Mouse (Mus musculus) kidney, embryonic 16.5 days (tissue): Measurements from ENCODE around the gene Wnt10b. TPM values are rescaled to one million over a fixed set of nuclear protein-coding genes. Genes with fewer than 3 reads are reported as not detected.
A peak's percentile ranks its signal among the peaks of the same experiment; 100 is the strongest.

Source experiments
- ATAC-seq: fragments of 200-750 bp; cut with Nextera tagmentation; 2 replicates; pipeline ENCODE4 v1.8.0; 2017; ENCODE audit warnings: moderate TSS enrichment; ENCODE audit not compliant: low FRiP score, low TSS enrichment
- H3K27ac ChIP-seq: fragments of 300-500 bp; sonication (generic); 2 replicates; pipeline ENCODE4 v1.5.1; 2014; ENCODE audit warnings: low read length
- H3K27me3 ChIP-seq: fragments of 300-500 bp; sonication (generic); 2 replicates; pipeline ENCODE4 v1.6.1; 2014; ENCODE audit warnings: low read length, control low read depth, mixed read lengths; ENCODE audit not compliant: insufficient read depth
- H3K36me3 ChIP-seq: fragments of 300-500 bp; sonication (generic); 2 replicates; pipeline ENCODE4 v1.6.1; 2014; ENCODE audit warnings: low read length, control low read depth, mixed read lengths; ENCODE audit not compliant: insufficient read depth
- H3K4me1 ChIP-seq: fragments of 300-500 bp; sonication (generic); 2 replicates; pipeline ENCODE4 v1.6.1; 2014; ENCODE audit warnings: low read length, control low read depth, mixed read lengths; ENCODE audit not compliant: insufficient read depth
- H3K4me2 ChIP-seq: fragments of 300-500 bp; sonication (generic); replicated peaks from 2 replicates; pipeline ENCODE4 v1.6.1; 2014; ENCODE audit warnings: low read depth, low read length
- H3K4me3 ChIP-seq: fragments of 300-500 bp; sonication (generic); 2 replicates; pipeline ENCODE4 v1.5.1; 2014; ENCODE audit warnings: mild to moderate bottlenecking, low read length
- H3K9ac ChIP-seq: fragments of 300-500 bp; sonication (generic); replicated peaks from 2 replicates; pipeline ENCODE4 v1.6.1; 2014; ENCODE audit warnings: low read length
- H3K9me3 ChIP-seq: fragments of 300-500 bp; sonication (generic); 2 replicates; pipeline ENCODE4 v1.6.1; 2016; ENCODE audit warnings: low read length, control low read depth
- WGBS: fragments of 180-500 bp; shearing (Covaris S2); extraction: QIAGEN DNeasy Blood & Tissue Kit; methylation state at CpG from one replicate; pipeline ENCODE4 v1.1.7; 2014; 5-methylcytosine and 5-hydroxymethylcytosine counted together
- polyA plus RNA-seq: library from polyadenylated mRNA; unstranded; fragments of >200 nt; fragmentation: Nextera tagmentation; extraction: Ambion mirVana; gene quantifications from 2 replicates; pipeline ENCODE4 v1.2.1, GENCODE M21; 2015

The Wnt10b gene
- polyA plus RNA-seq, 1 experiment from 2014 or later, result 0.17 TPM

DNA sequence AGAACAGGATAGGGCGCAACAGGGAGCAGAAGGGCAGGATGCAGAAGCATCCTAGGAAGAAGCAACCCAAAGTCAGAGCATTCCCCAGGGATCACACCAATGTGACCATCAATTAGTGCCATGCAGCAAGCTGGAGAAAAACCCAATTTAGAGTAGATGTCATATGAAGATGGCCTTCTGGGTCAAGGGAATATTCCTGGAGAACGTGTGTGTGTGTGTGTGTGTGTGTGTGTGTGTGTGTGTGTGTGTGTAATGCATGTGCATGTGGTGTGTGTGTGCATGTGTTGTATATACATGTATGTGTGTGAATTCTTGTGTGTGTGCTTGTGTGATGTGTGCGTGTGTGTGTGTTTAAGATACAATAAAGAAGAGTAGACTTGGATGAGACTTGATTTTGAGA is 21.0 kb upstream of the Wnt10b start:
- Histone ChIP-seq H3K4me2 (no peak overlapping the region), H3K36me3 (no peaks in the 10 kb centered on the region), H3K4me1 (peaks cover 7% of the 10 kb centered on the region; the same call in 1 of the 2 replicates), H3K27me3 (peaks cover 99% of the 10 kb centered on the region), H3K9me3 (no peaks in the 10 kb centered on the region), H3K4me3 (no peak overlapping the region), H3K9ac (no peak overlapping the region), H3K27ac (no peak overlapping the region)
- no peak for ATAC-seq
- 41% methylated on average over 3 of the region's 3 CpGs for WGBS

- no peaks in the 10 kb centered on the region for H3K9me3 ChIP-seq
- no peak overlapping the region for H3K4me3 ChIP-seq
- peaks cover 99% of the 10 kb centered on the region for H3K27me3 ChIP-seq
- H3K27ac ChIP-seq, result no peak overlapping the region
- H3K4me2 ChIP-seq, result no peak overlapping the region
- H3K36me3 ChIP-seq, result no peaks in the 10 kb centered on the region
- no peak for ATAC-seq
- peaks cover 9% of the 10 kb centered on the region for H3K4me1 ChIP-seq
- 1% methylated on average over 28 of the region's 28 CpGs for WGBS
- H3K9ac ChIP-seq, result no peak overlapping the region
These were observed 20.0 kb upstream of the Wnt10b start for GRCm38 (mm10) chr15:98797835-98798492.

DNA sequence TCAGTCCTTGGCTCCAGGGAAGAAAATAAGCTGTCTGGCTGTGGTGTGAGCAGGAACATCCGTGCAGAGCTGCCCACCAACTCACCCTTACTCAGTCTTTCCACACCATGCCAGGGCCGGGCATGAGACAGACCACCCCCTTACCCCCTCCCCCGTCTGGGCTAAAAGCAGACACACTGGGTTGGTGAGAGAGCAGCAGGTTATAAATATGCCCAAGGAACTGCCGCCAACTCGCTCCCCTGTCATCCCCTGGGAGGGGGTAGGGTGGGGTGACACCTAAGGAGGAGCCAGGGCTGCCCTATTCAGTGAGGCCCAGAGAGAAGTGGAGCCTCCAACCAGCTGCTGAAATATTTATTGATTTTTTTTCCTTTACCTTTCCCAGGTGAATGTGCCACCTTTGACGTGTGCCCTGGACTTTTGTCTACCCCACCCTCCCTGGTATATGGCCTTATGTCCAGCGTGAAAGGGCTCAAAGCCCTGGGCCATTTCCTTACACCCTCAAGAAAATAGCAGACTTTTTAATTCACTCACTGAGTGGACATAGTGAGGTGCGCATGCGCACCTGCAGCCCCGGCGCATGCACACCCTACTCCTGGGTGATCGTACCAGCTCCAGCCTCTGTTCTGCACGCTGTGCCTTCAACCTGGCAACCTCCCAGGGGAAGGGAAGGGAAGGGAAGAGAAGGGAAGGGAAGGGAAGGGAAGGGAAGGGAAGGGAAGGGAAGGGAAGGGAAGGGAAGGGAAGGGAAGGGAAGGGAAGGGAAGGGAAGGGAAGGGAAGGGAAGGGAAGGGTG is 19.0 kb upstream of the Wnt10b start:
- H3K36me3 ChIP-seq, result no peaks in the 10 kb centered on the region
- no peak overlapping the region for H3K9ac ChIP-seq
- H3K27me3 ChIP-seq, result peaks cover 99% of the 10 kb centered on the region
- 2% methylated on average over 12 of the region's 13 CpGs for WGBS
- no peak for ATAC-seq
- peaks cover 17% of the 10 kb centered on the region for H3K4me1 ChIP-seq
- no peak overlapping the region for H3K4me3 ChIP-seq
- no peak overlapping the region for H3K27ac ChIP-seq
- no peaks in the 10 kb centered on the region for H3K9me3 ChIP-seq
- H3K4me2 ChIP-seq, result no peak overlapping the region

DNA sequence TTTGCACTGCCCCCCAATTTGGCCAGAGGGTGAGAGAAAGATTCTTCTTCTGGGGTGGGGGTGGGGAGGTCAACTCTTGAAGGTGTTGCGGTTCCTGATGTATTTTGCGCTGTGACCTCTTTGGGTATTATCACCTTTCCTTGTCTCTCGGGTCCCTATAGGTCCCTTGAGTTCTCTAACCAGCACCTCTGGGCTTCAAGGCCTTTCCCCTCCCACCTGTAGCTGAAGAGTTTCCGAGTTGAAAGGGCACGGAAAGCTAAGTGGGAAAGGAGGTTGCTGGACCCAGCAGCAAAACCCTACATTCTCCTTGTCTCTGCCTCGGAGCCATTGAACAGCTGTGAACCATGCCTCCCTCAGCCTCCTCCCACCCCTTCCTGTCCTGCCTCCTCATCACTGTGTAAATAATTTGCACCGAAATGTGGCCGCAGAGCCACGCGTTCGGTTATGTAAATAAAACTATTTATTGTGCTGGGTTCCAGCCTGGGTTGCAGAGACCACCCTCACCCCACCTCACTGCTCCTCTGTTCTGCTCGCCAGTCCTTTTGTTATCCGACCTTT is 15.3 kb upstream of the Wnt10b start:
- H3K9me3 ChIP-seq, result no peaks in the 10 kb centered on the region
- no peaks in the 10 kb centered on the region for H3K36me3 ChIP-seq
- ATAC-seq, result no peak
- H3K4me1 ChIP-seq, result peaks cover 33% of the 10 kb centered on the region
- H3K9ac ChIP-seq, result no peak overlapping the region
- H3K27ac ChIP-seq, result no peak overlapping the region
- 2% methylated on average over 13 of the region's 13 CpGs for WGBS
- peak overlapping the region; percentile 26; the same call in 1 of the 2 replicates for H3K4me3 ChIP-seq
- H3K4me2 ChIP-seq, result peak overlapping the region; percentile 33; the same call in 1 of the 2 replicates
- H3K27me3 ChIP-seq, result peaks cover 100% of the 10 kb centered on the region

GRCm38 (mm10) chr15:98792233-98793020 is 14.5 kb upstream of the Wnt10b start:
- H3K4me1 ChIP-seq, result peaks cover 29% of the 10 kb centered on the region
- no peak overlapping the region for H3K27ac ChIP-seq
- H3K36me3 ChIP-seq, result no peaks in the 10 kb centered on the region
- no peaks in the 10 kb centered on the region for H3K9me3 ChIP-seq
- peaks cover 100% of the 10 kb centered on the region for H3K27me3 ChIP-seq
- peak overlapping the region; percentile 26 for H3K4me3 ChIP-seq
- ATAC-seq, result no peak
- under 1% methylated on average over 74 of the region's 75 CpGs for WGBS
- no peak overlapping the region for H3K9ac ChIP-seq
- H3K4me2 ChIP-seq, result peak overlapping the region; percentile 33

DNA sequence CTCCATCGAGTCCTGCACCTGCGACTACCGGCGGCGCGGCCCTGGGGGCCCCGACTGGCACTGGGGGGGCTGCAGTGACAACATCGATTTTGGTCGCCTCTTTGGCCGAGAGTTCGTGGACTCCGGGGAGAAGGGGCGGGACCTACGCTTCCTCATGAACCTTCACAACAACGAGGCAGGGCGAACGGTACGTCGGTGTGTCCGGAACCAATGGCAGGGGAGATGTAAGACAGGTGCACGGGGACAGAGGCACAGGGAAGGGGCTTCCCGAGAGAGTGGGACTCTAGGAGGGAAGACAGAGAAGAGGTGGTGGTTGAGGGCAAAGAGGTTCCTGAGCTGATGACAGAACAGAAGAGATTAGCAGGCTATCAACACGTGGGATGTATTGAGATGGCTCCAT is 13.8 kb upstream of the Wnt10b start:
- Histone ChIP-seq H3K9me3 (no peaks in the 10 kb centered on the region), H3K4me1 (peaks cover 29% of the 10 kb centered on the region), H3K27ac (no peak overlapping the region), H3K4me3 (peak overlapping the region; percentile 11; the same call in 1 of the 2 replicates), H3K9ac (no peak overlapping the region), H3K36me3 (no peaks in the 10 kb centered on the region), H3K27me3 (peaks cover 96% of the 10 kb centered on the region), H3K4me2 (no peak overlapping the region)
- 2% methylated on average over 23 of the region's 23 CpGs for WGBS
- no peak for ATAC-seq

GRCm38 (mm10) chr15:98791221-98791620 is 13.3 kb upstream of the Wnt10b start:
- Histone ChIP-seq H3K4me1 (peaks cover 29% of the 10 kb centered on the region), H3K27ac (no peak overlapping the region), H3K4me2 (peak overlapping the region; percentile 42), H3K9me3 (no peaks in the 10 kb centered on the region), H3K27me3 (peaks cover 91% of the 10 kb centered on the region), H3K36me3 (no peaks in the 10 kb centered on the region), H3K9ac (no peak overlapping the region), H3K4me3 (peak overlapping the region; percentile 26)
- WGBS, result under 1% methylated on average over 12 of the region's 12 CpGs
- no peak for ATAC-seq

DNA sequence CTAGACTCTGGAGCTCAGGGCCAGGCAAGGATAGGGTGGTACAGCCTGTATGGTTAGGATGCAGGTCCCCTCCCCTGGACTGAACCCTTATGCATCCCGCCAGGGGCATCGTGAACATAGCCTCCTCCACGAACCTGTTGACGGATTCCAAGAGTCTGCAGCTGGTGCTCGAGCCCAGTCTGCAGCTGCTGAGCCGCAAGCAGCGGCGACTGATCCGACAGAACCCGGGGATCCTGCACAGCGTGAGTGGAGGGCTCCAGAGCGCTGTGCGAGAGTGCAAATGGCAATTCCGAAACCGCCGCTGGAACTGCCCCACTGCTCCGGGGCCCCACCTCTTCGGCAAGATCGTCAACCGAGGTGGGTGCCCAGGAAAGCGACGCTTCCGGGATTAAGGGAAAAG is 12.8 kb upstream of the Wnt10b start:
- Histone ChIP-seq H3K36me3 (no peaks in the 10 kb centered on the region), H3K27me3 (peaks cover 87% of the 10 kb centered on the region), H3K4me1 (peaks cover 29% of the 10 kb centered on the region), H3K4me3 (peak overlapping the region; percentile 26), H3K27ac (no peak overlapping the region), H3K9ac (no peak overlapping the region), H3K4me2 (peak overlapping the region; percentile 42), H3K9me3 (no peaks in the 10 kb centered on the region)
- ATAC-seq, result no peak
- WGBS, result under 1% methylated on average over 23 of the region's 23 CpGs

DNA sequence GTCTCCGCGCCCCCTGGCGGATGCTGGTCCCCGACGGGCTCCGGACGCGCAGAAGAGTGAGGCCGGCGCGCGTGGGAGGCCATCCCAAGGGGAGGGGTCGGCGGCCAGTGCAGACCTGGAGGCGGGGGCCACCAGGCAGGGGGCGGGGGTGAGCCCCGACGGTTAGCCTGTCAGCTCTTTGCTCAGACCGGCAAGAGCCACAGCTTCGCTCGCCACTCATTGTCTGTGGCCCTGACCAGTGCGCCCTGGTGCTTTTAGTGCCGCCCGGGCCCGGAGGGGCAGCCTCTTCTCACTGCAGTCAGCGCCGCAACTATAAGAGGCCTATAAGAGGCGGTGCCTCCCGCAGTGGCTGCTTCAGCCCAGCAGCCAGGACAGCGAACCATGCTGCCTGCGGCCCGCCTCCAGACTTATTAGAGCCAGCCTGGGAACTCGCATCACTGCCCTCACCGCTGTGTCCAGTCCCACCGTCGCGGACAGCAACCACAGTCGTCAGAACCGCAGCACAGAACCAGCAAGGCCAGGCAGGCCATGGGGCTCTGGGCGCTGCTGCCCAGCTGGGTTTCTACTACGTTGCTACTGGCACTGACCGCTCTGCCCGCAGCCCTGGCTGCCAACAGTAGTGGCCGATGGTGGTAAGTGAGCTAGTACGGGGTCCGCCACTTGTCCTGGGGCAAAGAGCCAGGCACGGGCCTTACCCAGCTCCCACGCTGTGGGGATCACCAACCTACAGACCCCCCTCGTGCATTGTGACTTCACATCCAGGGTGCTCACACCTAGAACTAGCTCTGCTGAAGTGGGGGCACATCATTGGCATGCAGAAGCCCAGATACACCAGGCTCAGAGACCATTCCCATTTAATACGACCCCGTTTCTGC is 11.9 kb upstream of the Wnt10b start, which contains the start of gene Wnt1:
Gene Wnt1, plus strand, starts transcription at position 197 of the 875 bp plus-strand sequence.
- Histone ChIP-seq H3K9me3 (no peaks in the 10 kb centered on the region), H3K4me3 (peak within 1 kb of the TSS; percentile 26), H3K4me1 (peaks cover 29% of the 10 kb centered on the region), H3K9ac (no peak within 1 kb of the TSS), H3K27ac (no peak within 1 kb of the TSS), H3K27me3 (peaks cover 85% of the 10 kb centered on the region), H3K36me3 (no peaks in the 10 kb centered on the region), H3K4me2 (peak within 1 kb of the TSS; percentile 42)
- 3% methylated on average over 43 of the region's 51 CpGs for WGBS
- peak; percentile 54; the same call in 1 of the 2 replicates for ATAC-seq
